Mouse (Mus musculus) telencephalon, adult 2 months (tissue): Measurements from ENCODE around the gene Slc19a1.

ENCODE experiments used
- DNase-seq: peaks from one replicate; pipeline ENCODE4 v3.0.0-alpha.2; 2011; ENCODE audit warnings: low read depth, low spot score

Gene Slc19a1

DNA sequence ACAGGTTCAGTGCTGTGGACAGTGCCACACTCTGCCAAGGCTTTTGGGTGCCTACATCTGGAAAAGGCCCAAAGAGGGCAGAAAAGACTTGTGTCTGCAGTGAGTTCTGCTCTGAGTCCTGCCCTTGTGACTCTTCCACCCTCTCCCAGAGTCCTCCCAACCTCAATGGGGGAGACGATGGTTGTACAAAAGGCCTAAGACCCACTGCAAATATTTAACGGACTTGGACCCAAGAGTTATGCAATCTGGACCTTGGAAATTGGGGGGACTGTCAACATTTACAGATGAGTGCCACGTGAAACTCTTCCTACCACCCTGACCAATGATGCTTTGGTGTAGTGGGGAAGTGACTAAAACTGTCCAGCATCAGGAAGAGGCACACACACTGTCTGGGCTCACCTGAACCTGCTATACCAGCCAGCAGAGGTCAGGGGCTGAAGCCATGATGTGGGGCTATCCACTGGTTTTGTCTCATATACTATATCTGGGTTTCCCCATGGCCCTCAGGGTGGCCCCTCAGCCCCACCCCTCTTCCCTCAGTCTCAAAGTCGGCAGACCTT is 59.6 kb downstream of the Slc19a1 start:
- no peak for DNase-seq

DNA sequence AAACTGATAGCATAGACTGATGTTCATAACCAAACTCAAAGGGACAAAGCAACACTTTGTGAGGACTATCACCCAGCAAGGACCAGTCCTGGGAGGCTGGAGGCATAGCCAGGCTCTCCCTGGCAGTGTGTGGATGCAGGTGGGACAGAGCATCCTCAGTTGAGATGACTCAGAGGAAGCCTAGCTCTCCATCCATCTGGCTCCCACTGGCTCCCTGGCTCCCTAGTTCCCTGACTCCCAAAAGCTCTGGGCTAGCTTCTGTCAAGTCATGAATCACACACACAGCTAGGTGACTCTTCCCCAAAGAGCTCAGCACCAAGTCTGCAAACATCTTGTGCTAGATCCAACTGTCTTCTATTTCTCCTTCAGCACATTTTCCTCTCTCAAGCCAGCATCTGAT is 61.8 kb downstream of the Slc19a1 start:
- peak; percentile 69 for DNase-seq

DNA sequence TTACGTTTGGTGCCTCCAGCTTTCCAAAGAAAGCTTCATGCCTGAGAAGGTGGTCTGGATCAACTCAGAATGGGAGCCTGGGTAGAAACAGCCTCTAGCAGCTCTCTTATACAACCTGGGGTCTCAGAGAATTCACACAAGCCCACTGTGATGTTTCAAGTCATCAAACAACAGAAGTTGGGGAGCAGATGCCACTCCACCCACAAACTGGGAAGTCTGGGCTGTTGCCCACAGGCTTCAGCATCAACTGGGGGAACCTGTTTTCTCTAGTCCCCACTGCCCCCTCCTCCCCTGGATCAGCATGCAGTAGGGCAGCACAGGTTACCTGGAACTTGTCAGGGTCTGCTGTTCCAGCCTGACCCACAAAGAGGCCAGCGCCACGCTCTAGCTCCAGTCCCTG is 63.6 kb downstream of the Slc19a1 start:
- no peak for DNase-seq

DNA sequence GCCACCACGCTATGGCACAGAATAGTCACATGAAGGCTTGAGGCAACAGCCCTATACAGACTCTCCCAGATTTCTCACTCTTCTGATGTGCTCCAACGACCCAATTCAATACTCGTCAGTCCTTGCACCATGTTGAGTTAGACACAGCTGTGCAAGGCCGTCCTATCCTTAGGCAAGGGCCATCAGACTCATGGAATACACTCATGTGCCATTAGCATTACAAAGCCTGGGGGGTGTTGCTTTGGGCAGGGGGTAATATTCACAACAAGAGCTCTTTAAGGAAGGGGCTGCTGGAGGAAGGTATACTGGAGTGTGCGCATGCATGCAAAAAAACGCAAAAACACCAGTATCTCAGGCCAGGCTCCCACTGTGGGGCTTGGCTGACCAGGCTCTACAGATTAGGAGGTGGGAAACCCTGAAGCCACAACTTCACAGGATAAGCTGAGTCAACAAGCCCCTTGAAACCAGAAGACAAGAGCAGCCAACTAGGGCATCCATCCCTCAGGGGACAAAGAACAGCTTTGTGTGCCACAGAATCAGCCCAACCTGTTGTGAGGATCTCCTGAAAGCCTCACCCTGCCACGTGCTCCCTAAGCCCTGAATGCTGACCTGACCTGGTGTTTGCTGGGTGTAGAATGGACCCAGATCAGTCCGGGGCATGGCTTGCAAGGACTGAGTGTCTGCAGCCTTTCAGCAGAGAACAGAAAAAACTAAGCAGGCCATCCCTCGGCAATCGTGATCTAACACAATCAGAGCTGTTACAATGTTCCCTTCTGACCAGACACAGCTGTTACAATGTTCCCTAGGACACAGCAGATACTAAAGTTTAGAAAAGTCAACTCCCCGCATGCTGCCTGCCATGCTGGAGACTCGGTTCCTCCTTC is 65.2 kb downstream of the Slc19a1 start:
- DNase-seq: no peak

DNA sequence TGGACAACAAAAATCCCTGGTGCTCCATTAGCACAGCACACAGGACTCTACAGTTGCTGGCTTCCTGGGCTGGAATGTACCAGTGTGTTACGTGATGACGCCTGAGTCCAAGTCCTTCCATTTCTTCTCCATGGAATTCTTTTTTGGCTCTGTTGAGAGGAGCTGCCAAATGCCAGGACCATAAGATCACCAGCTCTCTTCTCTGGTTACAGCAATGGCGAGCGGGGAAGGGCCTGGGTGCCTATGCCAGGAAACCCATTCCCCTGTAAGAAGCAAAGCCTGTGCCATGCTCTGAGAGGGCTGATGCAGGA is 65.8 kb downstream of the Slc19a1 start:
- DNase-seq: no peak

DNA sequence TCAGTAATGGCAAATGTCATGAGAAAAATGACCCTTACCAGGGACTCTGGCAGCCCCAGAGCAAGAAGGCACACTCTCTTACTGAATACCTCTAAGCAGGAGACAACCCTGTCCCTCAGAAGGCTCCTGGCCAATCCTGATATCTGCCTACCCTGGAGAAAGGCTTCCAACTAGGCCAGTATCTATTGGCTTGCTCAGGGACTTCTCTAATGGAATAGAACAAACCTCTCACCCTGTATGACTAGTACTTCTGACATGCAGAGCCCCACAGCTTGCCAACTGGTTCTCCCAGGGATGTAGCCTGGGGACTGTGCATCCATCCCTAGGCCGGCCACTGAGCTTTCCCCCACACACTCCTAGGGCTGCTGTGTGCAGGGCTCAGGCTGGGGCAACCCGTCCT is 66.6 kb downstream of the Slc19a1 start:
- DNase-seq: no peak

DNA sequence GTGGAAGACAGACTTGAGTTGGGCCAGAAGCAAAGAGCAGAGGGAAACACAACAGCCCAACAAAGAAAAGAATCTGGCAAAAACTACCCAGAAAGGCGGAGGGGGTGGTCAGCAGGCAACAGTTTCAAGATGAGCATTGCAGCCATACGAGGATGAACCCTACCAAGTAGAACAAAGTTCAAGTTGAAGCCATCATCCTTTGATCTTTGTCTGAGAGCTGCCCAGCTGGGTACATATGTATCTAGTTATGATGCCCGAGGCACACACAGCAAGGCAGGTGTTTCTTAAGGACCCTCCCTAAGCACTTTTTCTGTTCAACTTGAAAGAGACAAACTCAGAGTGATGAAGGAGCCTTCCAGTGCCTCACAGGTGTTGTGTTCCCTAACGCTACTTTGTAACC is 67.7 kb downstream of the Slc19a1 start:
- no peak for DNase-seq

DNA sequence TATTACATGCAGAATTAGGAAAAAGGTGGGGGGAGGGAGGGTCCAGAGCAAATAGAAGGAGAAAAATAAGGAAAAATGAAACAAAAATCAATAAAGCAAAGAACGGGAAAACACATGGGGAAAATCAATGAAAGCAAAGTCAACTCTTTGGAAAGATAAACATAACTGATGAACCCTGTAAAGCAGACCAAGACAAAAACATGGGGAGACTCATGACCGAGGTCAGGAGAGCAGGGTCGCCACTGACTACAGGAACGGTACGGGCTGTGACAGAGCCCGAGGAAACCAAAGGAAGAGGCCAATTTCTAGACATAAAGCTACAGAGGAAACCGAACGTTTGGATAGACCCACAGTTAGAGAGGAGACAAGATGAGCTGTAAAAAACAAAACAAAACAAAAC is 71.6 kb downstream of the Slc19a1 start:
- DNase-seq: no peak

DNA sequence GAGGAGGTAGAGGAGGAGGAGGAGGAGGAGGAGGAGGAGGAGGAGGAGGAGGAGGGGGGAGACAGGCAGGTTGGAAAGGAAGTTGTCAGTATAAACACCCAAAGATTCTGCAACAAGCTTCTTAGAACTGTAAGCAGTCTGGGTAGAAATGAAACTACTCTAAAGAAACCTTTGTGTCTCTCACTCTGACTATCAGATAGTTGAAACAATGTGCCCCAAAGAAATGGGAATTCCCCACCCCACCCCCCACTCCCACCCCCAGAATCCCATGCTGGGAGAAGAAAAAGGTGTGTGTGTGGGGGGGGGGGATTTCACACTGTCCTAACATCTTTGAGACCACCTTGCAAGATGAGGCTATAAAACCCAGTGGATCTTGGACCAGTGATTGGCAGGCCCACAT is 72.3 kb downstream of the Slc19a1 start:
- no peak for DNase-seq

DNA sequence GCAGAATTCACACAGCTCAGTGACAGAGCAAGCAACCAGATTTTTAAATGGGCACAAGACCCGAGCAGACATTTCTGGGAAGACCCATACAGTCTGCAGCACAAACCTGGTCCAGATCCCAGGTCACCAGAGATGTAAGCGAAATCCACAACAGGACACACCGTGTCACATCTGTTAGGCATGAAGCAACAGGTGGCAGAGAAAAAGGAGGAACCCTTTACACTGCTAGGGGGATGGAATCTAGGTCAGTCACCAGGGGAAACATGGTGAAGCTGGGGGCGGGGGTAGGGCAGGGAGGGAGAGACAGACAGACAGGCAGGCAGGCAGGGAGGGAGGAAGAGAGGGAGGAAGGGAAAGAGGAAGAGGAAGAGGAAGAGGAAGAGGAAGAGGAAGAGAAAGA is 76.1 kb downstream of the Slc19a1 start:
- DNase-seq: no peak

DNA sequence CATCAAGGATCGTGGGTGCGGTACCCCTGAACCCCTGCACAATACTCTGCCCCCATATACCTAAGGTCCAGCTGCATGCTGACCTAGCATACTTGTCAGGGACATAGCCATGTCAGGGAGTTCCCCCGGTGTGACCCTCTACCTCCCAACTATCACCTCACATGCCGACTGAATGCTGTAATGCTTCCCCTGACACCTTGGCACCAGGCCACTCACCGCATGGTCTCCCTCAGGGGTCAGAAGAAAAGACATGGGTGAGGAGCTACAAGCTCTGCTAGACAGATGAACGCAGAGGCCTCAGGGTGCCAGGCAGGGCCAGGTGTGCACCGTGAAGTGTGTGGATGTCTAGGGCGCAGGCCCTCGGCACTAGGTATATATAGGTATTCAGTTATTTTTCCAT is 78.0 kb downstream of the Slc19a1 start:
- no peak for DNase-seq
